Mouse (Mus musculus): ENCODE measurements around the gene Mrps2. TPM values are rescaled to one million over a fixed set of nuclear protein-coding genes. Genes with fewer than 3 reads are reported as not detected.
"Not testable (repeated sequence)": the region's sequence is repeated elsewhere in the genome, so short reads cannot be mapped to it uniquely, and the experiment has no call there.

Gene Mrps2
- total and polyA plus RNA-seq, 3 experiments: 30.5 to 71.4 (median 70.3) TPM

- Histone ChIP-seq H3K9me3 (replicated peaks; ENCODE audit: insufficient read depth, low read length) (no peaks in the 10 kb centered on the region), H3K27ac (ENCODE audit: control insufficient read depth, low read depth, low read length) (no peak overlapping the region), H3K27me3 (ENCODE audit: control insufficient read depth in 1 of 2, insufficient read depth in 2 of 2, low read length in 2 of 2) (peaks cover 10 to 32% of the 10 kb centered on the region in 2 experiments), H3K4me3 (ENCODE audit: control insufficient read depth in 1 of 2, insufficient read depth in 1 of 2, low read depth in 2 of 2, low read length in 2 of 2) (no peak overlapping the region), H3K79me2 (ENCODE audit: control insufficient read depth, insufficient read depth, low read length, poor library complexity) (no peaks in the 10 kb centered on the region), H3K9ac (ENCODE audit: control insufficient read depth, low read depth, low read length, poor library complexity, severe bottlenecking) (no peak overlapping the region), H3K36me3 (ENCODE audit: control insufficient read depth in 1 of 2, insufficient read depth in 2 of 2, low read length in 2 of 2) (no peaks in the 10 kb centered on the region), H3K4me1 (ENCODE audit: control insufficient read depth in 1 of 2, insufficient read depth in 2 of 2, low read length in 2 of 2) (no peaks in the 10 kb centered on the region)
- no peak for TF ChIP-seq TAL1 (IDR thresholded peaks at IDR 0.05; ENCODE audit: low read length)
- TF ChIP-seq CHD2 (IDR thresholded peaks at IDR 0.05; ENCODE audit: low read length): no peak
- TF ChIP-seq TCF12 (IDR thresholded peaks at IDR 0.05; ENCODE audit: low read depth, low read length): no peak
- no peak for TF ChIP-seq E2F4 (IDR thresholded peaks at IDR 0.05; ENCODE audit: borderline replicate concordance, low read depth, low read length)
- TF ChIP-seq CTCF (IDR thresholded peaks at IDR 0.05 in 2 of 3, conservative IDR thresholded peaks at IDR 0.05 in 1 of 3; ENCODE audit: control insufficient read depth in 1 of 3, insufficient read depth in 1 of 3, low read depth in 2 of 3, low read length in 3 of 3, poor library complexity in 1 of 3, severe bottlenecking in 1 of 3): no peak
- no peak for TF ChIP-seq POLR2AphosphoS5 (IDR thresholded peaks at IDR 0.05; ENCODE audit: borderline replicate concordance, low read depth, low read length)
- TF ChIP-seq RAD21 (IDR thresholded peaks at IDR 0.05; ENCODE audit: low read depth, low read length): no peak
- TF ChIP-seq POLR2AphosphoS2 (IDR thresholded peaks at IDR 0.05; ENCODE audit: low read length): no peak
- no peak for TF ChIP-seq JUND (IDR thresholded peaks at IDR 0.05; ENCODE audit: low read depth, low read length)
- TF ChIP-seq MAZ (IDR thresholded peaks at IDR 0.05; ENCODE audit: low read depth, low read length): no peak
- no peak for TF ChIP-seq KAT2A (conservative IDR thresholded peaks at IDR 0.05; ENCODE audit: low read depth, low read length)
- no peak for TF ChIP-seq ZNF384 (IDR thresholded peaks at IDR 0.05; ENCODE audit: low read depth, low read length)
- no peak for TF ChIP-seq SIN3A (IDR thresholded peaks at IDR 0.05; ENCODE audit: low read length)
- no peak for TF ChIP-seq UBTF (IDR thresholded peaks at IDR 0.05; ENCODE audit: borderline replicate concordance, insufficient read depth, low read depth, low read length)
- TF ChIP-seq BHLHE40 (IDR thresholded peaks at IDR 0.05; ENCODE audit: borderline replicate concordance, low read depth, low read length): no peak
- no peak for TF ChIP-seq TBP (IDR thresholded peaks at IDR 0.05; ENCODE audit: low read depth, low read length)
- no peak for TF ChIP-seq MEF2A (IDR thresholded peaks at IDR 0.05; ENCODE audit: extremely low read depth, insufficient replicate concordance, low read depth, low read length, poor library complexity, severe bottlenecking)
- TF ChIP-seq ELF1 (IDR thresholded peaks at IDR 0.05; ENCODE audit: low read depth, low read length): no peak
- no peak for DNase-seq (ENCODE audit: low read depth, low spot score)
Observed at GRCm38 (mm10) chr2:28506291-28506690, 38.4 kb downstream of the Mrps2 start.

GRCm38 (mm10) chr2:28511600-28511999 is 43.7 kb downstream of the Mrps2 start:
- peak; percentile 24 to 50 (median 45); a peak in 5 of 6 replicates for TF ChIP-seq CTCF (IDR thresholded peaks at IDR 0.05 in 2 of 3, conservative IDR thresholded peaks at IDR 0.05 in 1 of 3; ENCODE audit: control insufficient read depth in 1 of 3, insufficient read depth in 1 of 3, low read depth in 2 of 3, low read length in 3 of 3, poor library complexity in 1 of 3, severe bottlenecking in 1 of 3)
- peak; percentile 34; the same call in 1 of the 2 replicates for TF ChIP-seq SMC3 (IDR thresholded peaks at IDR 0.05; ENCODE audit: low read depth, low read length)
- TF ChIP-seq RAD21 (IDR thresholded peaks at IDR 0.05; ENCODE audit: low read depth, low read length): peak; percentile 11

More at GRCm38 (mm10) chr2:28511600-28511999, 43.7 kb downstream of the Mrps2 start:
- H3K79me2 ChIP-seq (ENCODE audit: control insufficient read depth, insufficient read depth, low read length, poor library complexity); H3K27ac ChIP-seq (ENCODE audit: control insufficient read depth, low read depth, low read length); H3K9me3 ChIP-seq (replicated peaks; ENCODE audit: insufficient read depth, low read length); H3K9ac ChIP-seq (ENCODE audit: control insufficient read depth, low read depth, low read length, poor library complexity, severe bottlenecking); H3K4me3 ChIP-seq (ENCODE audit: control insufficient read depth in 1 of 2, insufficient read depth in 1 of 2, low read depth in 2 of 2, low read length in 2 of 2); H3K36me3 ChIP-seq (ENCODE audit: control insufficient read depth in 1 of 2, insufficient read depth in 2 of 2, low read length in 2 of 2): not testable (repeated sequence)
- DNase-seq (ENCODE audit: low read depth, low spot score): peak; percentile 43
- Histone ChIP-seq H3K4me1 (ENCODE audit: control insufficient read depth in 1 of 2, insufficient read depth in 2 of 2, low read length in 2 of 2) (peaks cover 2 to 14% of the 10 kb centered on the region in 2 experiments; a peak in 3 of 4 replicates), H3K27me3 (ENCODE audit: control insufficient read depth in 1 of 2, insufficient read depth in 2 of 2, low read length in 2 of 2) (peaks cover 5 to 20% of the 10 kb centered on the region in 2 experiments; a peak in 3 of 4 replicates)
